Mouse (Mus musculus) frontal cortex, postnatal 14 days (tissue): Measurements from ENCODE around the gene Prdx6.

Experiments
- DNase-seq, 2 experiments: peaks; one replicate each; pipeline ENCODE4 v3.0.0; 2022; ENCODE audit warnings: low spot score in 2 of 2

Gene Prdx6

GRCm38 (mm10) chr1:161250604-161251416 lies at the start of gene Prdx6:
TSS of gene Prdx6 (minus strand) at chr1:161251219.
- peak; percentile 58 to 66 for DNase-seq

DNA sequence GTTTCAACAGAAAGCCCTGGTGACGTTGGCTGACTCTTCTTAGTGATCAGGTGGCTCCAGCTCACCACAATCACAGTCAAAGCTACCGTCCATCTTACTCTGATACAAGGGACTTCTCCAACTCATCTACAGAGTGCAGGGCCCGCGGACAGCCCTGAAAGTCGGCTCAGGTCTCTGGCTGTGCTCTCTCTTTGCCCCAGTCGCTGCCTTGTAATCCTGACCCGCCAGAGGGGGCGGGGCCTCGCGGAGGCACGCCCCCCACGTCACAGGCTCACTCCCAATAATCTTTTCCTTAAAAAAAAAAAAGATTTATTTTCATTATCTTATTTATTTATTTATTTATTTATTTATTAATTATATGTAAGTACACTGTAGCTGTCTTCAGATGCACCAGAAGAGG lies 37.2 kb upstream of the Prdx6 start:
- DNase-seq: no peak

DNA sequence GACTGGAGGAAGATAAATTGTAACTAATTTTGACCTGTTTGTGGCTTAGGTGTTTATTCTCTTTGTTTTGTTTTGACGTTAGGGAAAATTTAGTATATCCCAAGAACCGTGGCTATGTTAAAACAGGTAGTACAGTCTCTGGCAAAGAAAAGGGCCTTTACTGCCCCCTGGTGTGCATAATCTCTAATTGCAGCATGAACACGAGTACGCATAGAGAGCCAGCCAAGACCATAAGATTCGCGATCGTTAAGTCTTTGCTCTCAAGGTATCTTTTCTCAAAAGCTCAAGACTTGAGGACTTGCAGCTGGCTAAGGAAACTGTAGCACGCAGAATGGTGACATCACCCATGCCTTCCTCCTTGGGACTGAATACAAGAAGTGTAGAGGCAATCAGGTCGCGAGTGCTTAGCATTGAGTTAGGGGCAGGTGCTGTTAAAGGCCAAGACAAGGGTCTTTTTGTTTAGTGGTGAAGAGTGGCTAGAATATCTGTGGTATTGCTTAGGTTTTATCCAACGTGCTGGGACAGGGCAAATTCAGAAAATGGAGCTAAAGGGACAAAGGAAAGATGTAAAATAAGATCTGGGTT lies 35.8 kb upstream of the Prdx6 start:
- DNase-seq: peak; percentile 46 to 65

- DNase-seq: no peak
Measured at GRCm38 (mm10) chr1:161281054-161281688, 30.2 kb upstream of the Prdx6 start.

GRCm38 (mm10) chr1:161279244-161279908 lies 28.4 kb upstream of the Prdx6 start:
- no peak for DNase-seq

GRCm38 (mm10) chr1:161273486-161273885 lies 22.5 kb upstream of the Prdx6 start:
- DNase-seq: peak; percentile 15 to 28

DNA sequence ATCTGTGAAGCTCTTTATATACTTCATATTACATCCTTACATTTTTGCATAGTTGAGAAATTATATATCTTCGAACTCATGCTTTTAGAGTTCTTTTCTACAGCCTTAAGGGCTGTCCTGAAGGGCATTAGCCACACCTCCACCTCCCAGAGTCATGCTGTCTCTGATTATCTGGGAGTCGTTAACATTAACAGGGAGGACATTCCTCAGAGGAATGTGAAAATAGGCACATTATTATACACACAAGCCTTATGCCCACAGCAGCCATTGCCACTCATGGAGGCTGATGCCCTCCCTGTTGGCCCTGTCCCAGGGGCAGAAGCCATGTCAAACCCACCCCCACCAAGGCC lies 20.4 kb upstream of the Prdx6 start:
- DNase-seq: no peak

- no peak for DNase-seq
Measured at GRCm38 (mm10) chr1:161270776-161271460, 19.9 kb upstream of the Prdx6 start.

GRCm38 (mm10) chr1:161269346-161269745 lies 18.3 kb upstream of the Prdx6 start:
- DNase-seq: no peak

DNA sequence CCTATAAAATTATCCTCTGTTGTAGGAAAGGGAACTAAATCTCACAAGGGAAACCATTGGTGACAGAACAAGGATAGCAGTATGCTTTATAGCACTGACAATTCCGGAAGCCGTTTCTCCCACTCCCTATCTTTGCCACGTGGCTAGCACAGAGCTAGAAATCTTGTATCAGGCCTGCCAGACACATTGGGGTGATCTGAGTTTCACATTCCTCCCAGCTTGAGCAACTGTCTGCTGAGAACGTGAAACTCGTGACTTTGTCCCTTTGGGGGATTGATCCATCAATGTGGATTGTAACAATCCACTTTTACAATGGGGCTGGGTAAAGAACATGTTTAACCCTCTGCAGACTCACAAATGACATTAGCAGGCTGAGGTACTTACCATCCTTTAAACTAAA lies 17.9 kb upstream of the Prdx6 start:
- DNase-seq: no peak

DNA sequence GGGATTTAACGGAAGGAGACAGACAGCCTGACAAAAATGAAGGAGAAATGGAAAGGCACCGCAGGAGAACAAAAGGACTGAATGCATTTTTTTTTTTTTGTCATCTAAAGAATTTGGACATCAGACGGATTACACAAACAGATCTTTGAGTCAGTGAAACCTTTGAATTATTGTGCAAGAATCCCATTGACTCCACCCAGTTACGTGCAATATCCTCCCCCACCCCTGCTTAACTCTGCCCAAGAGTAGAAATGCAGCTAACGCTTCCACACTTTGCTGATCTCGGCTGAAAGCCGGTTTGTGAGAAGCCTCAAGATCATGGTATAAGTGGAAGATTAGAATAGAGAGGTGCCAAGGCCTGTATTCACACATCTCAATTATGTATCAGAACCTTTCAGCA lies 17.1 kb upstream of the Prdx6 start:
- DNase-seq: no peak

DNA sequence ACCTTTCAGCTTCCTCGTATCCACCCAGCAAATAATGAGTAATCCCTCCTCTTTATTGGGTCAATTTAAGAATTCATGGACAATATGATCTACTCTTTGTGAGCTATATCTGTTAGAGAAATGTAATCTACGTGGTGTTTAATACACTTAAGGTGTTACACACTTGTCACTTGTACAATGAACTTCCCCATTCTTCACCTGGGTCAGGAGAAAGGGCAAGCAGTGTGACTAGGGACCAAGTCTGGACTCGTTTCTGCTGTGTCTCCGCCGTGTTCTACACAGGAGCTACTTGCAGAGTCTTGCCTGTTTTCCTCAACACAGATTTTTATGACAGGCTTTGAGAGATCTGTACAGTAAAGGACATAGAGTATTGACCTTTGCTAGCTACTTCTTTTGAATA lies 13.9 kb upstream of the Prdx6 start:
- no peak for DNase-seq

GRCm38 (mm10) chr1:161263584-161263983 lies 12.6 kb upstream of the Prdx6 start:
- no peak for DNase-seq

DNA sequence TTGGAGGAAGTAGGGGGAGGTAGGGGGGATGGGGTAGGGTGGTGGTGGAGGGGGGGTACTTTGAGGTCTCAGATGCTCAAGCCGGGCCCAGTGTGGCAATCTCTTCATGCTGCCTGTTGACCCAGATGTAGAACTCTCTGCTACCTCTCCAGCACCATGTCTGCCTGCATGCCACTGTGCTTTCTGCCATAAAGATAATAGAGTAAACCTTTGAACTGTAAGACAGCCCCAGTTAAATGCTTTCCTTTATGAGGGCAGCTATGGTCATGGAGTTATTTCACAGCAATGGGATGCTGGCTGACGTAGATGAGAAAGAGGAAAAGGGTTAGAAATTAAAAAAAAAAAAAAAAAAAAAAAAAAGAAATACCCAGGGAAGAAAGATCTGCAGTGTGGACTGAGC lies 11.5 kb upstream of the Prdx6 start:
- no peak for DNase-seq

DNA sequence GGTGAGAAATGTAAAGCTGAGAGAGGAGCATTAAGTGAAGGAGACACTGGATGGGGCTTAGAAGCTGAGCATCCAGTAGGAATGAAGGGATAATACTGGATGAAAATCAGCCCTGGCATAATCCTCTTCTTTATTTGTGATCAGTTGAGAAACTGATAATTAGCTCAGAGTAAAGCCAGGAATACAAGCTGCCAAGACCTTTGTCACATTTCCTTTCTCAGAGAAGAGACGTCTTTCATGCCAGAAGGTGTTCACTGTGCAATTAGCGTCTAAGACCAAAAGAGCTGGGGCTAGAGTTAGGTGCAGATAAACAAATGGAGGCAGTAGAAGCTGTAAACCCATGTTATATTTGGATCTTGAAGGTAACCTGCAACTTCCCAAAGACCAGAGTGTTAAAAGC lies 9.7 kb upstream of the Prdx6 start:
- no peak for DNase-seq

DNA sequence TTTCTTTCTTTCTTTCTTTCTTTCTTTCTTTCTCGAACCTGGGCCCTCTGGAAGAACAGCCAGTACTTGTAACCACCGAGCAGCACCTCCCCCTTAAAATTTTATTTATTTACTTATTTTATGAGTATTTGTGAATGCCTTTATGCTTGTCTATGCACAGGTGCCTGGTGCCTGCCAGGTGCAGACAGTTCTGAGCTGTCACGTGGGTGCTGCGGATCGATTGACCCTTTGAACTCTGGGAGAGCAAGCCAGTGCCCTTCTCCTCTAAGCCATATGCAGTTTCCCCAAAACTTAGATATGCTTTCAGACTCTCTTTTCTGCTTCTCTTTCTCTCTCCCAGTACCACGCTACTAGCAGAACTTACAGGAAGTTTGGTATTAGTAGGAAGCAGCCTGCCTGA lies 8.1 kb upstream of the Prdx6 start:
- DNase-seq: no peak

DNA sequence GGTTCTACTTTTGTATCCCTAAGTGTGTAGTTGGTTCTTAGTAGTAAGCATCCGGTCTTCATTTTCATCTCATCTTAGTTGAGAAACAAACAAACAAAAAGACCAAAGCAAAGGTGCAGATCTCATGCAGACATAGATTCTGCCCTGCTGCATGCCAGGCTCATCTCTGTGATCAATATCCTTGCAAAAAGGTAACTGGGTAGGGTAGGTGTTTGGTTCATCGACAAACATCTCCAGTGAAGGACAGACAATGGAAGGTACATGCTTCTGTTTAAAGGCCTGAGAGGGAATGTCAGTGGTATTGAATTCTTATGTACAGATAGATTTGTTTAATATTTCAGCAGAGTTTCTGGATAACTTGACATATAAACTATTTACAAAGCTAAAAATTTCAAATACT lies 7.3 kb upstream of the Prdx6 start:
- no peak for DNase-seq

GRCm38 (mm10) chr1:161256918-161257317 lies 5.9 kb upstream of the Prdx6 start:
- DNase-seq: no peak

DNA sequence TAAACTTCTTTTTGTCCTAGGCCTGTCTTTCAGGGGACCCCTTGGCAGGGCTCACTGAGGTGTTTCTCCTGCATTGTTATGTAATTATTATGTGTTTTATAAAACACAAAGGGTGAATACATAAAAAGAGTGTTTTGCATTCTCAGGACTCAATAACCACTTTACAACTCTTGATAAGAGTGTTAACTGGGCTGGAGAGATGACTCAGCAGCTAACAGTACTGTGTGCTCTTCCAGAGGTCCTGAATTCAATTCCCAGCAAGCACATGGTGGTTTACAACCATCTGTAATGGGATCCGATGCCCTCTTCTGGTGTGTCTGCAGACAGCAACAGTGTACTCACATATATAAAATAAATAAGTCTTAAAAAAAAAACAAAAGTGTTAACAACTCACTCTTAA lies 3.3 kb upstream of the Prdx6 start:
- no peak for DNase-seq

- no peak for DNase-seq
Measured at GRCm38 (mm10) chr1:161252901-161253300, 1.9 kb upstream of the Prdx6 start.

DNA sequence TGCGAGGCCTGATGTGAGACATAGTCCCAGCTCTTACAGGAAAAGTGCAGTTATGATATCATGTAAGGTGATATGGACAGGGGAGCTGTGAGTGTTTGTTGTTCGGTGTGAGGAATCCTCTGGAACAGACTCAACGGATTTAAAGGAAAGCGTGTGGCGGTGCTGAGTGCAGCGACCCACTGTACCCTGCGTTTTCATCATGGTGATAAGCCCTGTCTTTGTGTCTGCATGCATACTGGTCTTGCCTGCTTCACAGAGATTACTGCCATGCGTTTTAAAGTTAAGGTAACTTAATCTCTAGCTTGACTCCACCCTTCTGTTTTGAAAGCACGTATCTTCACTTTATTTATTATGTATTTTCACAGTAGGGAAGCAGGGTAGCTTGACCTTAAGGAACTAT lies 1.3 kb upstream of the Prdx6 start:
- DNase-seq: no peak
